Mouse (Mus musculus) thymus, postnatal 10 days (tissue): ENCODE results near the gene Fut9.

ENCODE experiments used
- DNase-seq, 2 experiments: peaks; one replicate each; pipeline ENCODE4 v3.0.0; 2021; ENCODE audit warnings: low spot score in 2 of 2

The Fut9 gene

GRCm38 (mm10) chr4:25799476-25800283, at the start of gene Fut9:
Gene Fut9, minus strand, starts transcription at chr4:25800244.
- no peak for DNase-seq

GRCm38 (mm10) chr4:25815783-25816182, 15.7 kb upstream of the Fut9 start:
- no peak for DNase-seq

GRCm38 (mm10) chr4:25813340-25813739, 13.3 kb upstream of the Fut9 start:
- no peak for DNase-seq

- no peak for DNase-seq
These were observed 10.0 kb upstream of the Fut9 start for GRCm38 (mm10) chr4:25810058-25810457.

GRCm38 (mm10) chr4:25801751-25802150, 1.7 kb upstream of the Fut9 start:
- no peak for DNase-seq

- DNase-seq, result no peak
These were observed 206 bp upstream of the Fut9 start for GRCm38 (mm10) chr4:25800284-25800616.

- no peak for DNase-seq
These were observed 981 bp downstream of the Fut9 start for GRCm38 (mm10) chr4:25799051-25799475.

GRCm38 (mm10) chr4:25798412-25798811, 1.6 kb downstream of the Fut9 start:
- DNase-seq, result no peak

GRCm38 (mm10) chr4:25796149-25796548, 3.9 kb downstream of the Fut9 start:
- no peak for DNase-seq

- DNase-seq, result no peak
These were observed 14.8 kb downstream of the Fut9 start for GRCm38 (mm10) chr4:25785276-25785675.

GRCm38 (mm10) chr4:25768657-25769056, 31.4 kb downstream of the Fut9 start:
- no peak for DNase-seq

GRCm38 (mm10) chr4:25763091-25763490, 37.0 kb downstream of the Fut9 start:
- no peak for DNase-seq

GRCm38 (mm10) chr4:25757909-25758548, 42.0 kb downstream of the Fut9 start:
- DNase-seq, result no peak

- no peak for DNase-seq
These were observed 58.5 kb downstream of the Fut9 start for GRCm38 (mm10) chr4:25741553-25741952.

GRCm38 (mm10) chr4:25738782-25739181, 61.3 kb downstream of the Fut9 start:
- DNase-seq, result no peak

- DNase-seq, result no peak
These were observed 78.5 kb downstream of the Fut9 start for GRCm38 (mm10) chr4:25721576-25721975.

GRCm38 (mm10) chr4:25713907-25714306, 86.1 kb downstream of the Fut9 start:
- no peak for DNase-seq

GRCm38 (mm10) chr4:25684976-25685375, 115.1 kb downstream of the Fut9 start:
- no peak for DNase-seq

GRCm38 (mm10) chr4:25664196-25664595, 135.8 kb downstream of the Fut9 start:
- DNase-seq, result no peak

GRCm38 (mm10) chr4:25661204-25661727, 138.8 kb downstream of the Fut9 start:
- DNase-seq, result no peak

- no peak for DNase-seq
These were observed 141.3 kb downstream of the Fut9 start for GRCm38 (mm10) chr4:25658792-25659191.

GRCm38 (mm10) chr4:25651902-25652301, 148.1 kb downstream of the Fut9 start:
- no peak for DNase-seq

- no peak for DNase-seq
These were observed 151.9 kb downstream of the Fut9 start for GRCm38 (mm10) chr4:25648107-25648506.
